Mouse (Mus musculus) cerebellum, adult 2 months (tissue): ENCODE results near the gene Foxf1. TPM values are rescaled to one million over a fixed set of nuclear protein-coding genes. Genes with fewer than 3 reads are reported as not detected.

Experiments
- DNase-seq, 2 experiments: peaks; one replicate each; pipeline ENCODE4 v3.0.0; 2021
- H3K27ac ChIP-seq: fragments of 200-500 bp; 2 replicates; pipeline ENCODE4 v1.5.1; 2012; ENCODE audit warnings: low read length, control low read depth, inconsistent platforms; ENCODE audit not compliant: insufficient read depth
- H3K27me3 ChIP-seq: fragments of 200-500 bp; 2 replicates; pipeline ENCODE4 v1.6.1; 2012; ENCODE audit warnings: inconsistent platforms, mild to moderate bottlenecking, low read length, moderate library complexity; ENCODE audit not compliant: control insufficient read depth, insufficient read depth
- H3K4me1 ChIP-seq: fragments of 200-500 bp; 2 replicates; pipeline ENCODE4 v1.6.1; 2011; ENCODE audit warnings: low read length; ENCODE audit not compliant: control insufficient read depth, insufficient read depth
- H3K4me3 ChIP-seq: fragments of 200-500 bp; replicated peaks from 2 replicates; pipeline ENCODE3; 2011; ENCODE audit warnings: mild to moderate bottlenecking, low read depth, low read length, control low read depth; ENCODE audit not compliant: insufficient read depth
- CTCF ChIP-seq: fragments of 200-500 bp; IDR thresholded peaks from 2 replicates; pipeline ENCODE4 v1.5.1; 2011; ENCODE audit warnings: low read depth, mild to moderate bottlenecking, control low read depth, low read length, moderate library complexity, borderline replicate concordance; ENCODE audit not compliant: insufficient read depth
- POLR2A ChIP-seq: fragments of 200-500 bp; IDR thresholded peaks from 2 replicates; pipeline ENCODE4 v1.6.1; 2011; ENCODE audit warnings: low read length, control low read depth, borderline replicate concordance; ENCODE audit not compliant: insufficient read depth
- WGBS: fragments of 180-500 bp; shearing (Covaris S2); methylation state at CpG from one replicate; pipeline ENCODE4 v1.1.7; 2018; 5-methylcytosine and 5-hydroxymethylcytosine counted together
- polyA plus RNA-seq: library from polyadenylated mRNA; depleted of rRNA; stranded (reverse); fragments of >200 nt; gene quantifications from 2 replicates; pipeline ENCODE4 v1.2.3, GENCODE M21; 2012

Foxf1 gene
- polyA plus RNA-seq, 1 experiment = 1.2 TPM

DNA sequence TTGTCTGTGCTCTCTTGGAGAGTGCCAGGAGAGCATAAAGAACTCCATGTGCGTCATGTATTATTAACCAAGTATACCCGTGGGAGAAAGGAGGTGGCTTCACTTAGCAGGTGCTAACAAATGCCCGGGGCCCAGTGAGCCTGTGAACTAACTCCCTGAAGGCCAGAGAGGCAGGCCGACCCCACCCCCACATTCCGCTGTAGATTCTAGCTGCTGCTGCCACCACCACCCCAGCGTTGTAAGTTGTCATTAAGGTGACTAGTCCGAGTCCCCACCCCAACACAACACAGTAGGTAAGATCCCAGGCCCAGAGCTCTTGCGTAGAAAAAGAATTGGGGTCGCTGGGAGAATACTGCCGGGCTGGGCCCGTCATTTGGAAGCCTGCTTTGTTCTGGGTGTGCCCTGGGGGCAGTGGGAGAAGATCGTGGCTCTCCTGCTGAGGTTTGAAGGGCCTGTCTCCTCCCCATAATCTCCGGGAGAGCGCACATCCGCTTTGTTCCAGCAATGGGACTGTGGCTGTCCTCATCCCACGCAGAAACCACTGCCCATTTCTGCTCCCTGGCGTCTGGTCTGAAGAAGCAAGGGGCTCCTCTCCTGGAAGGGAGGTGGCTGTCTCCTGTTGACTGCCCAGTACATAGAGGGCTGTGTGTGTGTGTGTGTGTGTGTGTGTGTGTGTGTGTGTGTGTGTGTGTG is 40.5 kb downstream of the Foxf1 start:
- no peaks in the 10 kb centered on the region; the same call in 1 of the 2 replicates for H3K4me1 ChIP-seq
- 5% methylated on average over 17 of the region's 17 CpGs for WGBS
- TF ChIP-seq POLR2A (no peak), CTCF (no peak)
- no peak overlapping the region for H3K27ac ChIP-seq
- H3K27me3 ChIP-seq = peaks cover 6% of the 10 kb centered on the region; the same call in 1 of the 2 replicates
- H3K4me3 ChIP-seq = no peak overlapping the region
- no peak for DNase-seq

DNA sequence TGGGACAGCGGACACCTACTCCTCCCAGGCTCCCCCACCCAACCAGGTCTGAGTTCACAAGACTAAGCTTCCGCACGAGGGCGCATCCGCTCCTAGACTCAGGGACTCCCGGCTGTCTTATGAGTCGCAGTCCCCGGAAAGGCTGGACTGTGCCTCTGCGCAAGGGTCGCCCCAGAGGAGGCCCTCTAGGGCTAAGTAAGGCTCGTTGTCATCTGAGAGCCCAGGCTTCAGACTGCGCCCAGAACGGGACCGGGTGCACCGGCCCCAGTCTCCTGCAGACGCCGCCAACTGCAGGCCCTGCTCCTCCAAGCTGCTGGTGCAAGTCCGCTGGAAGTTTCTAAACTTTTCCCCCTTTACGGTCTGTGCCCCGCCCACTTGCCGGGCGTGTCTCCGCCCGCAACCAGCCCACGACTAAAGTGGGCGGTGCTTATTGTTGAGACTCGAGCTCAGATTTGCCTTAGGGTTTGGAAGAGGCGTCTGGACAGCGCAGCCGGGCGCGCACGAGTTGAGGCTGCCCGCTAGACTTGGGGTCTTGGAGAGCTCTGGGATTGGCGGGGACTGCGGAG is 41.2 kb downstream of the Foxf1 start:
- 1% methylated on average over 36 of the region's 36 CpGs for WGBS
- Histone ChIP-seq H3K4me1 (no peaks in the 10 kb centered on the region; the same call in 1 of the 2 replicates), H3K27ac (no peak overlapping the region), H3K4me3 (no peak overlapping the region), H3K27me3 (peaks cover 6% of the 10 kb centered on the region; the same call in 1 of the 2 replicates)
- no peak for TF ChIP-seq POLR2A
- TF ChIP-seq CTCF = no peak
- DNase-seq = no peak

DNA sequence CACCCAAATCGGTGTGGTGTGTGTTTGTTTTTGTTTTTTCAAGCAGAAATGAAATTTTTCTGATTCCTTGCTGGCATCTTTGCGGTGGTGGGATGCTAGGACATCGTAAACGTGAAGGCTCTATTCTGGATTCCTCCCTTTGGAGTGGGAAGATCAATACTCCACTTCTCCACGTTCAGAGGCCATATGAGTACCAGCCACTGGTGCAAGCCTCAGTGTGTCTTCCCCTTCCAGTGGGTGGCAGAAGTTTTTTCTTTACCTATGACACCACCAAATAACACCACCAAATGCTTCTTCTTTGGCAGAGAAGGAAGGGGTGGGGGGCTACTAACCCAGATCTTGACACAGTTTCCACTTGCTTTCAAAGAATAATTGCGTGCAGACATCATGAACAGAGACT is 42.0 kb downstream of the Foxf1 start:
- Histone ChIP-seq H3K27me3 (peaks cover 6% of the 10 kb centered on the region; the same call in 1 of the 2 replicates), H3K4me1 (no peaks in the 10 kb centered on the region; the same call in 1 of the 2 replicates), H3K27ac (no peak overlapping the region), H3K4me3 (no peak overlapping the region)
- TF ChIP-seq CTCF = no peak
- no peak for TF ChIP-seq POLR2A
- no peak for DNase-seq
- WGBS = 9% methylated on average over 6 of the region's 6 CpGs

DNA sequence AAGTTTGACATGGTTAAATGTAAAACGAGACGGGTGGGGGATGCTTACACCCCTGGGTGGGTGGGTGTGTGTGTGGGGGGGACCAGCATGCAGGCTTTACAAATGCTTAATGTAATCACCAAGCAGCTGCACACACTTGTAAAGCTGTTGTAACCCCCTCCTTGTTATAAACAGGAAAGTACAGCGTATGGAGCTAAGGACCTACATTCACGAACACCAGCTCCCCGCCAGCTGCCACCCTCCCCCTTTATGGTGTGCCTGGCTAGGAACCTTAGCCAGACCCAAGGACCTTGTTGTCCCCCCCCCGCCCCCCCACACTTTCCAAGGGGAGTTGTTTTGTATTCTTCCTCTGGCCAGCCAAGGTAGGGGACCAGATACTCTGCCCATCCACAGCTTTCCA is 42.5 kb downstream of the Foxf1 start:
- Histone ChIP-seq H3K27me3 (peaks cover 6% of the 10 kb centered on the region; the same call in 1 of the 2 replicates), H3K4me3 (no peak overlapping the region), H3K4me1 (no peaks in the 10 kb centered on the region; the same call in 1 of the 2 replicates), H3K27ac (no peak overlapping the region)
- no peak for DNase-seq
- no peak for TF ChIP-seq POLR2A
- TF ChIP-seq CTCF = no peak
- 6% methylated on average over 6 of the region's 6 CpGs for WGBS

DNA sequence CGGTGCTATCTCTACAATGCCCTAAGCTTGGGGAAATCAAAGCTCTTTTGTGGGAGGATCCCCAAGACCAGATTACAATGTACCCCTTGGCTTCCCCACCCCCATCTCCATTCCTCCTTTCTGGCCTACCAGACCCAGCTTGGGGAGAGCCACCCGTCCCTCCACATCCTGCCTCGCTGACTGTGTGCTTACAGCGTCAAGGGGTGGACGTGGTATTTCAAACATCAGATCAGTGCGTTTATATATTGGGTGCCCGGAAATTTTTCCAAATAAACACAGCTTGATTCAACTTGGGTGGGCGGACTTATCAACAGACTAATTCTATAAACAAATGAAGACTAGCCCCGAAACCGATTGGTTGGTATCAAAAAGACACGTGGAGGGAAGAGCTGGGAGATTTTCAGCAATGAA is 43.1 kb downstream of the Foxf1 start:
- H3K27ac ChIP-seq = no peak overlapping the region
- no peak for TF ChIP-seq POLR2A
- no peak for TF ChIP-seq CTCF
- DNase-seq = no peak
- peaks cover 6% of the 10 kb centered on the region; the same call in 1 of the 2 replicates for H3K27me3 ChIP-seq
- H3K4me3 ChIP-seq = no peak overlapping the region
- WGBS = 6% methylated on average over 11 of the region's 11 CpGs
- H3K4me1 ChIP-seq = no peaks in the 10 kb centered on the region; the same call in 1 of the 2 replicates

DNA sequence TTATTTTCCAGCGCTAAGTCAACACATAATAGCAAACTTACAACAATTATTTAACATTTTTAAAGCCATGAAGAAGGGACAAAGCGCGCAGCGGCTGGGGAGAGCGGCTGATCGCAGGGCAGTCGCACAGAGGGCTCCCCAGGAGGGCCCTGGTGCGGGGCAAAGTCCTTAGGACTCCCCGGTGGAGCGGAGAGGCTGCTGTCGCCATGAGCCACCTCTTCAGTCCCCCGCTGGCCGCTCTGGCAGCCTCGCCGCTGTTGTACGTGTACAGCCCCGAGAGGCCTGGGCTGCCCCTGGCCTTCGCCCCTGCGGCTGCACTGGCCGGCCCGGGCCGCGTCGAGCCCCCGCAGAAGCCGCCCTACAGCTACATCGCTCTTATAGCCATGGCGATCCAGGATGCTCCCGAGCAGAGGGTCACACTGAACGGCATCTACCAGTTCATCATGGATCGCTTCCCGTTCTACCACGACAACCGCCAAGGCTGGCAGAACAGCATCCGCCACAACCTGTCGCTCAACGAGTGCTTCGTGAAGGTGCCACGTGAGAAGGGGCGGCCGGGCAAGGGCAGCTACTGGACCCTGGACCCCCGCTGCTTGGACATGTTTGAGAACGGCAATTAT is 43.7 kb downstream of the Foxf1 start, which contains the start of gene Foxl1:
Gene Foxl1 (plus strand): TSS at position 185 of the 620 bp plus-strand sequence.
- H3K4me1 ChIP-seq = no peaks in the 10 kb centered on the region; the same call in 1 of the 2 replicates
- no peak for TF ChIP-seq CTCF
- TF ChIP-seq POLR2A = no peak
- peaks cover 6% of the 10 kb centered on the region; the same call in 1 of the 2 replicates for H3K27me3 ChIP-seq
- no peak for DNase-seq
- no peak within 1 kb of the TSS for H3K4me3 ChIP-seq
- WGBS = 4% methylated on average over 43 of the region's 43 CpGs
- H3K27ac ChIP-seq = no peak within 1 kb of the TSS

DNA sequence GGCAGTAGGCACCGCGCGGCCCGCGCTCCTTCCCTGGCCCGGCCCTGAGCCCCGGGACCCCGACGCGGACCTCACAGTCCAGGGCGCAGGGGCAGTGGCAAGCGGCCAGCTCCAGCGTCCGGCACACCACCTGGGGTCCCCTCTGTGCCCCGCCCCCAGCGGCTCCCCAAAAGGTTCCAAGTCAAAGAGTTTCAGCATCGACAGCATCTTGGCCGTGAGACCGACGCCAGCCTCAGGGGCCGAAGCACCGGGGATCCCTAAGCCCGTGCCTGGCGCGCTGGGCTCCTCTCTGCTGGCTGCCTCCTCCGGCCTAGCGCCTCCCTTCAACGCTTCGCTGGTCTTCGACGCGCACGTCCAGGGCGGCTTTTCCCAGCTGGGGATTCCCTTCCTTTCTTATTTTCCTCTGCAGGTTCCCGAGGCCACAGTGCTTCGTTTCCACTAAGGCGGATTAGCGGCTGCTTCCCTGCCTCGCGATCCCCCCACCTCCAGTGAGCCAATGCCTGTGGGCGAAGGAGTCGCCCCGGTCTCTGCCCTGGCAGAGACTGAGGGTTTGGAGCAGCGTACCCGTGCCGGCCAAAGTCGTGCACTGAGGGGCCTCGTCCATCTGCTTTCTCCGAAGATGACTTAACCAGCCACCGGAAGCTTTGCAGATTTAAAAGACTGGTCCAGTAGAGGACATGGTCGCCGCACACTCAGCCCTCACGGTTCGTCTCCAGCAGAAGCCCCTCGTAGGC is 44.5 kb downstream of the Foxf1 start:
- TF ChIP-seq CTCF = no peak
- no peak for TF ChIP-seq POLR2A
- peaks cover 6% of the 10 kb centered on the region; the same call in 1 of the 2 replicates for H3K27me3 ChIP-seq
- H3K4me3 ChIP-seq = no peak overlapping the region
- no peaks in the 10 kb centered on the region; the same call in 1 of the 2 replicates for H3K4me1 ChIP-seq
- no peak overlapping the region for H3K27ac ChIP-seq
- WGBS = 3% methylated on average over 55 of the region's 55 CpGs
- DNase-seq = no peak
